Mouse (Mus musculus) heart, embryonic 11.5 days (tissue): Measurements from ENCODE around the gene Fosb. TPM values are rescaled to one million over a fixed set of nuclear protein-coding genes. Genes with fewer than 3 reads are reported as not detected.

Experiments used
- ATAC-seq: fragments of 200-750 bp; cut with Nextera tagmentation; replicated peaks from 2 replicates; pipeline ENCODE4 v1.8.0; 2017; ENCODE audit warnings: moderate library complexity; ENCODE audit not compliant: insufficient number of reproducible peaks, low FRiP score, low TSS enrichment
- H3K27ac ChIP-seq: fragments of 300-500 bp; sonication (generic); 2 replicates; pipeline ENCODE4 v1.5.1; 2014; ENCODE audit warnings: mild to moderate bottlenecking, low read depth, low read length
- H3K27me3 ChIP-seq: fragments of 300-500 bp; sonication (generic); 2 replicates; pipeline ENCODE4 v1.6.1; 2014; ENCODE audit warnings: mild to moderate bottlenecking, low read length, mixed read lengths; ENCODE audit not compliant: control insufficient read depth, insufficient read depth
- H3K36me3 ChIP-seq: fragments of 300-500 bp; sonication (generic); 2 replicates; pipeline ENCODE4 v1.6.1; 2014; ENCODE audit warnings: mild to moderate bottlenecking, low read length, moderate library complexity, mixed read lengths; ENCODE audit not compliant: control insufficient read depth, insufficient read depth
- H3K4me1 ChIP-seq: fragments of 300-500 bp; sonication (generic); 2 replicates; pipeline ENCODE4 v1.6.1; 2014; ENCODE audit warnings: low read length; ENCODE audit not compliant: control insufficient read depth, insufficient read depth
- H3K4me2 ChIP-seq: fragments of 300-500 bp; sonication (generic); 2 replicates; pipeline ENCODE4 v1.6.1; 2014; ENCODE audit warnings: mild to moderate bottlenecking, moderate library complexity
- H3K4me3 ChIP-seq: fragments of 300-500 bp; sonication (generic); 2 replicates; pipeline ENCODE4 v1.5.1; 2014; ENCODE audit warnings: low read depth, low read length
- H3K9ac ChIP-seq: fragments of 300-500 bp; sonication (generic); 2 replicates; pipeline ENCODE4 v1.6.1; 2014; ENCODE audit warnings: mild to moderate bottlenecking, low read depth, low read length, moderate library complexity
- H3K9me3 ChIP-seq: fragments of 300-500 bp; sonication (generic); replicated peaks from 2 replicates; pipeline ENCODE4 v1.6.1; 2016; ENCODE audit warnings: low read length; ENCODE audit not compliant: control insufficient read depth
- WGBS: fragments of 180-500 bp; shearing (Covaris S2); extraction: QIAGEN DNeasy Blood & Tissue Kit; methylation state at CpG from one replicate; pipeline ENCODE4 v1.1.7; 2014; ENCODE audit not compliant: insufficient replicate concordance; 5-methylcytosine and 5-hydroxymethylcytosine counted together
- polyA plus RNA-seq: library from polyadenylated mRNA; unstranded; fragments of >200 nt; fragmentation: Nextera tagmentation; extraction: Ambion mirVana; gene quantifications from 2 replicates; pipeline ENCODE4 v1.2.1, GENCODE M21; 2014

Fosb gene
- polyA plus RNA-seq, 1 experiment from 2014 or later = 0.17 TPM

DNA sequence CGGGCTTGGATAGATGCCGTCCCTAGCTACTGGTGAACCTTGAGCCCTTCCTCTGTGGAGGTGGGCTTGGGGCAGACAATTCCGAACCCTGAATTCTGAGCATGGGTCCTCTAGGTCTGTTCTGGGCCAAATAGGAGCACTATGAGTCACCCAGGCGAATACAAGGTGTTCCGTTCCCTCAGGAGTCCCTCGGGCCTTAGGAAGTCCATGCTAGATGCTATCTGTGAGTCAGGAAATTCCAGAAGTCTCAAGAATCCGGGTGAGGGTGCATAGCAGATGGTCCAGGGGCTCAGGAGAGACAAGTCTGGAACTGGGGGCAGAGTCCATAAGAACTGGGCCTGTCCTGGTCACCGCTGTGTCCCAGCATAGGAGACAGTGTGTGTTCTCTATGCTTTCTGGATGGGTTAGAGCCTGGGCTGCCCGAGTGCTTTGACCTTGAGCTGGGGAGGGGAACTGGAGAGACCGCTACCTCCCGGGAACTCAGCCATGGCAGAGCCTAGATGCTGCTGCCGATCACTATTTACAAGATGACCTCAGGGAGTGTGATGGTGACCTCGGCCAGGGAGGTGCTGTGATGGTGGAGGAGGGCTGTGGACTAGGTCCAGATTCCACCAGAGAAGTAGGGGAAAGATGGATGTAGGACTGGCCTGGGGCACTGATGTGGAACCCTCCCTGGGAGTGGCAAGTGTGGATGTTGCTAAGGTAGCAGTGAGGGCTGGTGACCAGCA lies 39.5 kb upstream of the Fosb start:
- Histone ChIP-seq H3K4me3 (no peak overlapping the region), H3K27ac (no peak overlapping the region), H3K9ac (peak overlapping the region; percentile 39; the same call in 1 of the 2 replicates), H3K9me3 (no peaks in the 10 kb centered on the region), H3K4me2 (no peak overlapping the region), H3K4me1 (peaks cover 10% of the 10 kb centered on the region), H3K27me3 (no peaks in the 10 kb centered on the region), H3K36me3 (peaks cover 19% of the 10 kb centered on the region)
- WGBS = 78% methylated on average over 13 of the region's 13 CpGs
- ATAC-seq = no peak

DNA sequence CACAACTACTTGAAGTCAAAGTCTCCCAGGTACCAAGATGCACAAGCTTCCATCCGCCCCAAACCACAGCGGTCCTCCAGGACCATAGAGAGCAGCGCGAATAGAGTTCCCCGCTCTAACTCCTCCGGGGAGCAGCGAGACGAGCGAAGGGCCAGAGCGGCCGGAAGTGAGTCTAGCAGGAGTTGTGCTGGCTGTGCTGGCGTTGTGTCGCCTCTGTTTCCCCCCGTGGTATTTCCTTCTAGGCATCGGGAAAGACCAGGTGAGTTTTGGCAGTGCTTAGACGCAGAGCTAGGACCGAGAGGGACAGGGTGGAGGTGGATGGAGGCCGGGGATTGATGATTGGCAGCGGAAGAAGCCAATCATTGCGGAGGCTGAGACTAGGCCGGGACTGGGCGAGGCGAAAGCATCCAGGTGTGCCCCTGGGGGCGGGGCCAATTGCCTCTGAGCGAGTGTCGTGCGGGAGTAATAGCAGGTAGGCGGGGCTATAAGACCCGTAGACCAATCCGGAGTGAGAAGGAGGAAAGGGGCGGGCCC lies 35.2 kb upstream of the Fosb start:
- H3K4me1 ChIP-seq = peaks cover 25% of the 10 kb centered on the region
- WGBS = under 1% methylated on average over 31 of the region's 31 CpGs
- 0 out of 2 replicates have a peak, but pooled peaks cover 8% of the 10 kb centered on the region for H3K36me3 ChIP-seq
- no peaks in the 10 kb centered on the region for H3K9me3 ChIP-seq
- H3K4me3 ChIP-seq = peak overlapping the region; percentile 70
- H3K27me3 ChIP-seq = peaks cover 3% of the 10 kb centered on the region; the same call in 1 of the 2 replicates
- peak overlapping the region; percentile 87 for H3K4me2 ChIP-seq
- H3K9ac ChIP-seq = peak overlapping the region; percentile 76
- peak; percentile 90 for ATAC-seq
- peak overlapping the region; percentile 71 for H3K27ac ChIP-seq

- H3K36me3 ChIP-seq = 0 out of 2 replicates have a peak, but pooled peaks cover 5% of the 10 kb centered on the region
- H3K27ac ChIP-seq = peak within 1 kb of the TSS; percentile 71
- peak within 1 kb of the TSS; percentile 87 for H3K4me2 ChIP-seq
- no peak for ATAC-seq
- H3K4me3 ChIP-seq = peak within 1 kb of the TSS; percentile 70
- H3K9me3 ChIP-seq = no peaks in the 10 kb centered on the region
- peaks cover 25% of the 10 kb centered on the region for H3K4me1 ChIP-seq
- peak within 1 kb of the TSS; percentile 76 for H3K9ac ChIP-seq
- 25% methylated on average over 12 of the region's 12 CpGs for WGBS
- H3K27me3 ChIP-seq = peaks cover 3% of the 10 kb centered on the region; the same call in 1 of the 2 replicates
Measured at GRCm38 (mm10) chr7:19344237-19344847, 34.5 kb upstream of the Fosb start, which contains the start of gene Ercc1. TSS of gene Ercc1 (plus strand) at chr7:19344778.

DNA sequence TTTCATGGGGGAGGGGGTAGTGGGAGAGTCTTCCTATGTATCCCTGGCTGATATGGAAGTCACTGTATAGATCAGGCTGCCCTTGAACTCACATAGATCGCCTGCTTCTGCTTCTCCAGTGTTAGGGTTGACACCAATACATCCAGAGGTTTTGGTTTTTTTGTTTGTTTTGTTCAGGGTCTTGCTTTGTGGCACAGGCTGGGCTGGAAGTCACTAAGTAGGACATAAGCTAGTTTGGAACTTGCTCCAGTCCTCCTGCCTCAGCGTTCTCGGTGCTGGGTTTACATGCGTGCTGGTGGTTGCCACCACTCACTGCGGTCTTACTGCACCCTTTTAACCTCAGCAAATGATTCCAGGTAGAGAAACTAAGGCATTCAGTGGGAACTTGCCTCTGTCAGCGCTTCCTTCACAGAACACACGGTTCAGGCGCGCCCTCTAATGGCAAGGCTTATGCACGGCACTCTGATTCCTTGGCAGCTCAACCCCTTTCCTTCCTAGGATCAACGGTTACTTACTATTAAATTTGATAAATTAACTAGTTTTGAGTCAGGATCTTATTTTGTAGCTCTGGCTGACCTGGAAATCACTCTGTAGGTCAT lies 33.5 kb upstream of the Fosb start:
- WGBS = 1% methylated on average over 11 of the region's 11 CpGs
- Histone ChIP-seq H3K27me3 (peaks cover 3% of the 10 kb centered on the region; the same call in 1 of the 2 replicates), H3K4me1 (peaks cover 27% of the 10 kb centered on the region), H3K4me2 (peak overlapping the region; percentile 71), H3K36me3 (0 out of 2 replicates have a peak, but pooled peaks cover 3% of the 10 kb centered on the region), H3K9me3 (no peaks in the 10 kb centered on the region), H3K9ac (0 out of 2 replicates have a peak overlapping the region, but pooled peaks have one; percentile 7), H3K27ac (no peak overlapping the region; the same call in 1 of the 2 replicates), H3K4me3 (peak overlapping the region; percentile 11; the same call in 1 of the 2 replicates)
- ATAC-seq = no peak

- Histone ChIP-seq H3K9me3 (no peaks in the 10 kb centered on the region), H3K27ac (peak overlapping the region; percentile 94), H3K4me2 (peak overlapping the region; percentile 71), H3K27me3 (peaks cover 3% of the 10 kb centered on the region; the same call in 1 of the 2 replicates), H3K4me1 (peaks cover 29% of the 10 kb centered on the region), H3K36me3 (0 out of 2 replicates have a peak, but pooled peaks cover 2% of the 10 kb centered on the region), H3K4me3 (peak overlapping the region; percentile 44), H3K9ac (peak overlapping the region; percentile 65)
- WGBS = under 1% methylated on average over 27 of the region's 27 CpGs
- 0 out of 2 replicates have a peak, but pooled peaks have one; percentile 14 for ATAC-seq
Measured at GRCm38 (mm10) chr7:19342481-19343027, 32.7 kb upstream of the Fosb start.

- peaks cover 33% of the 10 kb centered on the region for H3K4me1 ChIP-seq
- peak overlapping the region; percentile 94 for H3K27ac ChIP-seq
- WGBS = under 1% methylated on average over 41 of the region's 41 CpGs
Measured at GRCm38 (mm10) chr7:19341761-19342409, 32.0 kb upstream of the Fosb start.

GRCm38 (mm10) chr7:19341250-19341649 lies 31.4 kb upstream of the Fosb start:
- no peaks in the 10 kb centered on the region for H3K36me3 ChIP-seq
- peak overlapping the region; percentile 71 for H3K4me2 ChIP-seq
- H3K9ac ChIP-seq = peak overlapping the region; percentile 65
- H3K27ac ChIP-seq = peak overlapping the region; percentile 94
- no peaks in the 10 kb centered on the region for H3K9me3 ChIP-seq
- peaks cover 35% of the 10 kb centered on the region for H3K4me1 ChIP-seq
- H3K4me3 ChIP-seq = peak overlapping the region; percentile 44
- ATAC-seq = no peak
- 18% methylated on average over 10 of the region's 10 CpGs for WGBS
- peaks cover 3% of the 10 kb centered on the region; the same call in 1 of the 2 replicates for H3K27me3 ChIP-seq

More at GRCm38 (mm10) chr7:19341761-19342409, 32.0 kb upstream of the Fosb start:
- Histone ChIP-seq H3K4me3 (peak overlapping the region; percentile 44), H3K4me2 (peak overlapping the region; percentile 71), H3K9me3 (no peaks in the 10 kb centered on the region), H3K9ac (peak overlapping the region; percentile 65), H3K36me3 (no peaks in the 10 kb centered on the region), H3K27me3 (peaks cover 3% of the 10 kb centered on the region; the same call in 1 of the 2 replicates)
- ATAC-seq = peak; percentile 59
